Mouse (Mus musculus): ENCODE results near the gene BC048671. TPM values are rescaled to one million over a fixed set of nuclear protein-coding genes. Genes with fewer than 3 reads are reported as not detected.

Gene BC048671
- not detected in 2 replicates for polyA plus RNA-seq (2015; fragmentation: Nextera tagmentation; extraction: Ambion mirVana)

DNA sequence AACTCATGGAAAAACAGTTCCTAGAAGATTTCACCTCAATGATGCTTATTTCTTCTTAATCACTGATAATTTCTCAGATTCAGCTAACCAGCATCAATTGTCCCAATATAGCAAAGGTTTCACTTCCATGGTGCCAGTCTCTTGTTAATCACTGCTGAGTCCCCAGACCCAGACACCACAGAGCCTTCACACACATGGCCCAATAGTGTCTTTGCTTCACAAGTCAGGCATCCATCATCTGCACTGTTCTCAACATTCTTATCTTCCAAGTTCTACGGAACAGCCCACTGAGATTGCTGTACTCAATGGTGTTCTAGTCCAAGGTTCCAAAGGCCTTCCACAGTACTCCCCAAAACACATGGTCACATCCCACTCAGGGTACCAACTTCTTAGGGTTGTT is at the start of gene BC048671:
Gene BC048671 (plus strand): TSS at position 301 of the 400 bp plus-strand sequence.
- ATAC-seq (ENCODE audit: extremely low read depth, insufficient number of reproducible peaks, low FRiP score, low TSS enrichment), result no peak
- H3K4me1 ChIP-seq, result no peaks in the 10 kb centered on the region

DNA sequence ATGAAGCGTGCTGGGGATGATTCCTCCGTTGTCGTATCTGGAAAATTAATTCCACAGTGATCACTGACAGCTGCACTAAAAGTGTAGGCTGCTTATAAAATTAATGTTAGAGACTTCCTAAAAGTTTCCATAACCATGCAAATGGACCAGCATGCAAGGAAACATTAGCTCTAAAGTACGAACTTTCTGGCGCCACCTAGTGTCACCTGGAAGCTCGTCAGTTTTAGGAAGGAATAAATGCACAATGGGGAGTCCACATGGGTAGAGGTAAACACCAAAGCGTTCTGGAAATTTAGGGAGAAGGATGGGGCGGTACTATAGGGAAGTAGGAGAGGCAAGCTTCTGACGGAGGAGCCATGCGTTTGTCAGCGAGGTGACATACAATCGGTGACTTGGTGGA is 12.8 kb upstream of the BC048671 start:
- ATAC-seq (ENCODE audit: extremely low read depth, insufficient number of reproducible peaks, low FRiP score, low TSS enrichment), result no peak

More for the DNA sequence above, at the start of gene BC048671:
- Histone ChIP-seq H3K9ac (no peak within 1 kb of the TSS), H3K27ac (replicated peaks) (no peak within 1 kb of the TSS), H3K36me3 (no peaks in the 10 kb centered on the region), H3K9me3 (no peaks in the 10 kb centered on the region), H3K4me2 (no peak within 1 kb of the TSS), H3K27me3 (replicated peaks) (no peaks in the 10 kb centered on the region), H3K4me3 (no peak within 1 kb of the TSS)
- WGBS, result 77% methylated on average over 1 of the region's 1 CpGs

DNA sequence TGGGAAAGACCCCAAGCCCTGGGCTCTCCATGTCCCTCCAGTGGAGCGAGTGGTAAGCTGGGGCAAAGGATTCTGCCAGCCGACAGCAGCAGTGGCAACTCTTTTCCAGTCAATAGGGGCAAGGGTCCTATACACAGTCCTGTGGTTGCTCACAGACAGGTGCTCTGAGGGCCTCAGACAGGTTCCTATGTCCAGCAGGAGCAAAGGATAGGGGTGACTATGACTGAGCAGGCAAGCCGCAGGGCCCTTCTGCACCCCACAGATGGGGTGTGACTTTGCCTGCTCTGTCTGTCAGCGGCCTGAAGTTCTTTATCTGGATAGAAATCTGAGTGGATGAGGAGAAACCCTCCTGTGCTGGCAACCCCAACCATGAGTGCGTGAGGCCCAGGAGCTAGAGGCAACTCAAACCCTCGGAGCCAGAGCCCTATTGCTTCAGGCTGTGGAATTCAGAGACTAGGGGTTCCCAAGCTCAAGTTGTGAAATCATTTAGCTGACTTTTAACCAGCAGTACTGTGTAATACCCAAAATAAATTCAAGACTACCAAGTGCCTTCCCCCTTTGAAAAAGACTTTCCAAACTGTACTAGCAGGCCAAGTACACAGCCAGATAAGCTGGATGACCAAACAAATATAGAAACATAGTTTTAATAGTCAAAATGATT is 5.4 kb downstream of the BC048671 start:
- Histone ChIP-seq H3K4me3 (no peak overlapping the region), H3K9me3 (peaks cover 8% of the 10 kb centered on the region), H3K9ac (no peak overlapping the region), H3K4me1 (no peaks in the 10 kb centered on the region), H3K27ac (replicated peaks) (no peak overlapping the region), H3K4me2 (no peak overlapping the region), H3K36me3 (no peaks in the 10 kb centered on the region), H3K27me3 (replicated peaks) (peaks cover 13% of the 10 kb centered on the region; the same call in 1 of the 2 replicates)
- no peak for ATAC-seq (ENCODE audit: extremely low read depth, insufficient number of reproducible peaks, low FRiP score, low TSS enrichment)
- 71% methylated on average over 6 of the region's 6 CpGs for WGBS

More for the DNA sequence above, 12.8 kb upstream of the BC048671 start:
- no peak overlapping the region for H3K4me2 ChIP-seq
- H3K4me3 ChIP-seq, result no peak overlapping the region
- H3K9me3 ChIP-seq, result peaks cover 14% of the 10 kb centered on the region
- H3K9ac ChIP-seq, result no peak overlapping the region
- H3K4me1 ChIP-seq, result no peaks in the 10 kb centered on the region
- no peaks in the 10 kb centered on the region for H3K27me3 ChIP-seq (replicated peaks)
- H3K36me3 ChIP-seq, result no peaks in the 10 kb centered on the region
- no peak overlapping the region for H3K27ac ChIP-seq (replicated peaks)
- 46% methylated on average over 12 of the region's 12 CpGs for whole genome bisulfite sequencing

DNA sequence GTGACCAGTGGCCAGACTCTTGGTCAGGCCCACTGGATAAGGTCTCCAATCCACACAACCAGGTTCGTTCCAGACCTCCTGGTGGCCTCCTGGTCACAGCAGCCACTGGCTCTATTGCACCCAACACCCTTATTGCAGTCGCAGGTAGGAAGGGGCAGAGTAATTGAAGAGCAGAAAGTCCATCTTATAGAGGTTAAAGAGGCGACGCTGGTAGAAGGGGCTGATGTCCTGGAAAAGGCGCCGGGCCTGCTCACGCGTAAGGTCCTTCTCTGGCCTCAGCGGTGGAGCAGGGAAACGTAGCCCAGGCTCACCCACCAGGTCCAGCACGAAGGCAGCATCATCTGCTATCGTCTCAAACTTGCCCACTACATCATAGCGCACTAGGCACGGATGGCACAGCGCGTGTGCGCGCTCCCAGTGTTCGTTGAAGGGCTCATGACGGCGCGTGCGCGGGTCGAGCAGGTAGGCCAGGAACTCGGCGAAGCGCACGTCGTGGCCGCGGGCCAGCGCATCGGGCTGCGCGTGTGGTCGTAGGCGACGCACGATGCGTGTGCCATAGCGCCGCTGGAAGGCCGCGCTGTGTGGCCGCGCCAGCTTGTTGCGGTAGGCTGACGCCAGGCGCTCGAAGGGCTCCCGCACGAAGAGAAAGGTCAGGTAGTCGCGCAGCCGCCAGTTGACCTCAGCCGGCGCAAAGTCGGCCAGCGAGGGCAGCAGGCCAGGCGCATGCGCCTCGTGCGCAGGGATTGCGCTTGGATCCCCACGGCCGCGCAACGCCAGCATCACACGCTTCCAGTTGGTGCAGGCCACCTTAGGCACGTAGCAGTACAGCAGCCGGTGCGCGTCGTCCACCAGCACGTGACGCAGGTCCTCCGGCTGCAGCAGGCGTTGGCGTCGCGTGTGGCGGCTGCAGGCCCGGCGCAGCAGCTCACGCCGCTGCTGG is 8.1 kb downstream of the BC048671 start:
- no peak overlapping the region for H3K27ac ChIP-seq (replicated peaks)
- no peak overlapping the region for H3K9ac ChIP-seq
- no peaks in the 10 kb centered on the region for H3K36me3 ChIP-seq
- no peaks in the 10 kb centered on the region for H3K4me1 ChIP-seq
- no peak for ATAC-seq (ENCODE audit: extremely low read depth, insufficient number of reproducible peaks, low FRiP score, low TSS enrichment)
- no peak overlapping the region for H3K4me3 ChIP-seq
- no peak overlapping the region for H3K4me2 ChIP-seq
- H3K9me3 ChIP-seq, result peaks cover 8% of the 10 kb centered on the region
- peaks cover 13% of the 10 kb centered on the region; the same call in 1 of the 2 replicates for H3K27me3 ChIP-seq (replicated peaks)
- WGBS, result 74% methylated on average over 87 of the region's 87 CpGs

DNA sequence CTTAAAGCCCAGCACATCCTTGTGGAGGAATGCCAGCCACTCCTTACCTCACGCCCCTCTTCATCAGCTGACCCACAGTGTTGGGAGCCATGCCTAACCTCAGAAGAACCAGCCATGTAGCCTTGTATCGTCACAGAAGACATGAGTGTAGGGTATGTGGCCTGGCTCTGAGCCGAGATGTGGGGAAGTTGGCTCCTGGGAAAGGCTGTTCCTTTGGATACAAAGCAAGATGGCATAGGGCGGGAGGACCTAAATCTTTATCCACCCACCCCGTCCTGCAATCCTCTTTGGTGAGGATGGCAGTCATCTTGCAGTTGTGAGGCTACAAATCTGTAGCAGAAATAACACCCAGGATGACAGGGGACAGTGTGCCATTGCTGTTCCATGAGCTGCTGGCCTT is 14.9 kb downstream of the BC048671 start:
- H3K9ac ChIP-seq, result no peak overlapping the region
- H3K4me3 ChIP-seq, result no peak overlapping the region
- no peak for ATAC-seq (ENCODE audit: extremely low read depth, insufficient number of reproducible peaks, low FRiP score, low TSS enrichment)
- no peaks in the 10 kb centered on the region for H3K27me3 ChIP-seq (replicated peaks)
- no peaks in the 10 kb centered on the region for H3K9me3 ChIP-seq
- H3K4me1 ChIP-seq, result no peaks in the 10 kb centered on the region
- no peak overlapping the region for H3K4me2 ChIP-seq
- no peak overlapping the region for H3K27ac ChIP-seq (replicated peaks)
- 71% methylated on average over 5 of the region's 5 CpGs for WGBS
- H3K36me3 ChIP-seq, result no peaks in the 10 kb centered on the region

DNA sequence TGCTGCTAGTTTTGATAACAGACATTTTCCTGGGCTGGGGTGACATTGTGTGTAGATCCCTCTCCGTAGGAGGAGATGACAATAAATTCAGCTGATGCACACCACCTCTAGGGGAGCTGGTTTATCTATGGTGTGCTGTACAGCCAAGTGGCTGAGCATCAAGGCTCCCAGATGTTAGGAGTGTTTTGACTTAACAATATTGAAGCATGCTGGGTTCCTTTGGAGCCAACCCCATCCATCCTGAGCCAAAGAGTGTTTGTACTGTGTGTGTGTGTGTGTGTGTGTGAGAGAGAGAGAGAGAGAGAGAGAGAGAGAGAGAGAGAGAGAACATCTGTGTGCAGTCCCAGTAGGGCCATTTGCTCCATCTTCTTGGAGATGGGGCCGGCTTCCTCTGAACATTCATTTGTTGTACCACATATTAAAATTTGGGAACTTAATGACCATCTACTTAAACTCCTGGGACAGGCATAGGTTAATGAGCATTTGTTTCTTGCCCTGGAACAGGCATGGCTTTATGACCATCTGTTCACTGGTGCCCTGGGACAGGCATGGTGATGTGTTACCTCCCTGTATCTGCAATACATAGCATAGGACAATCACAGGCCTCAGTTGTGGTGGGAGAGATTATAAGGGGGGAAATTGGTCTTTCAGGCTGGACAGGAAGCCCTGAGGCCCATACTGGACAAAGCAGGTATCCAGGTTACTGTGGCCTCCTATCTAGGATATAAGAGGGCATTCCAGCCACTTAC is 16.7 kb downstream of the BC048671 start:
- 73% methylated on average over 2 of the region's 2 CpGs for WGBS
- Histone ChIP-seq H3K27me3 (replicated peaks) (no peaks in the 10 kb centered on the region), H3K9me3 (no peaks in the 10 kb centered on the region), H3K9ac (no peak overlapping the region), H3K36me3 (no peaks in the 10 kb centered on the region), H3K4me2 (no peak overlapping the region), H3K27ac (replicated peaks) (no peak overlapping the region), H3K4me1 (no peaks in the 10 kb centered on the region), H3K4me3 (no peak overlapping the region)
- ATAC-seq (ENCODE audit: extremely low read depth, insufficient number of reproducible peaks, low FRiP score, low TSS enrichment), result no peak

DNA sequence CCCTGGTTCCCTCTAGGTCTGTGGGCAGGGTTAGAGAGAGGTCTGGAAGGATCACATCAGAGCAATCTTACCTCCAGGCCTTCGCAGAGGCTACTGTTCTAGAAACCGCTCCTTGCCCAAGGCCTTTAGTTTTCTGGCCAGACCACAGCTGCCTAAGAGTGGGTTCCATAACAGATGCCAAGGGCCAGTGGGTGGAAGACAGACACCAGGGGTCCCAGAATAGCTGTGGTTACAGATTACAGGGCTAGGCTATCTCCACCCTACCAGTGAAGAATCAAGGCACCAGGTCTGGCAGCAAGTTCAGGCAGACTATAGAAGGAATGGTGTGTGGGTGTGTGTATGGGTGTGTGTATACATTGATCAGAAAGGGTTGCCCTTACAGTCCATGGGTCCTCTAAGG is 18.0 kb downstream of the BC048671 start:
- Histone ChIP-seq H3K9me3 (no peaks in the 10 kb centered on the region), H3K27me3 (replicated peaks) (peaks cover 7% of the 10 kb centered on the region; the same call in 1 of the 2 replicates), H3K4me2 (no peak overlapping the region), H3K36me3 (no peaks in the 10 kb centered on the region), H3K9ac (no peak overlapping the region), H3K4me3 (no peak overlapping the region), H3K27ac (replicated peaks) (no peak overlapping the region), H3K4me1 (no peaks in the 10 kb centered on the region)
- WGBS, result 81% methylated on average over 2 of the region's 2 CpGs
- no peak for ATAC-seq (ENCODE audit: extremely low read depth, insufficient number of reproducible peaks, low FRiP score, low TSS enrichment)

DNA sequence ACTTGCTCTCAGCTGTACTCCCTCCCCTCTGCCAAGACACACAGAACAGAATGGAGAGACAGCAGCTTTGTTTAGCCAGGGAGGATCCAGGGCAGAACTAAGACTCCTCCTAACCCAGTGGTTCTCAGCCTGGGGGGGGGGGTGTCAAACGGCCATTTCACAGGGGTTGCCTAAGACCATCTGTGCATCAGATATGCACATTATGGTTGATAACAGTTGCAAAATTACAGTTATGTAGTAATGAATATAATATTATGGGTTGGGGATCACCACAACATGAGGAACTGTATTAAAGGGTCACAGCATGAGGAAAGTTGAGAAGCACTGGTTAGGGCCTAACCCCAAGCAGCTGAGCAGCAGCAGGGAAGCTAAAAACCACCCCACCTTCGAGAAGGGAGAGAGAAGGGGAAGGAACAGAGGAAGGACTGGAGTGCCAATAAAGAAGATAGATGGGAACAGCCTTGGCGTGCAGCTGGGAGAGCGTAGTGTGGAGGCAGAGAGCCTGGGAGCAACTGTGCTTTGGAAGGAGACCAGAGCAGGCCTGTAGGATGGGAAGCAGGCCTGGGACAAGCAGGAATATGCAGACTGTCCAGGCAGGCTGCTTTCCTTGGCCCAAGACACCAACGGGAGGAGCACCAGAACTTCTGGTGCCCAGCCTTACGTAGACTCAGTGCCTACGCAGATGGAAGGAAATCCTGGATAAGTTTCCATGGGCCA is 18.6 kb downstream of the BC048671 start:
- Histone ChIP-seq H3K27ac (replicated peaks) (no peak overlapping the region), H3K4me2 (no peak overlapping the region), H3K4me3 (no peak overlapping the region), H3K9ac (no peak overlapping the region), H3K27me3 (replicated peaks) (peaks cover 13% of the 10 kb centered on the region), H3K36me3 (no peaks in the 10 kb centered on the region), H3K4me1 (no peaks in the 10 kb centered on the region), H3K9me3 (no peaks in the 10 kb centered on the region)
- ATAC-seq (ENCODE audit: extremely low read depth, insufficient number of reproducible peaks, low FRiP score, low TSS enrichment), result no peak
- WGBS, result 74% methylated on average over 7 of the region's 7 CpGs

DNA sequence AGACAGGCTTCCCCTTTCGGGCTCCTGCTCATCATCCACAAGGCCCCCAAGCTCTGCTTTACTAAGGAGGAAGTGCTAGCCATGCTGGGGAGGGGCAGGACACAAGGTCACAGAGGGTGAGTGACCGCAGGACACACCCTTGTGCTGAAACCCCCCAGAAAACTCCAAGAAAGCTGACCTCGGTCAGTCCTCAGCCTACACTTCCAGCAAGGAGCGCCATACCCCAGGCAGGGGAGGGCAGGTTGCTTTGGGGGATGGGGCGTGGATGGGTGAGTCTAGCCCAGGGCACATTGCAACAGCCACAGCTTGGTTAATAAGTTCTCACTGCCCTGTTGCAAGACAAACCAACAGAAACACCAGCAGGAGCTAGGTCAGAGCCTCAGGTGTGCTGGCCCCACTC is 19.4 kb downstream of the BC048671 start:
- Histone ChIP-seq H3K27ac (replicated peaks) (no peak overlapping the region), H3K9ac (no peak overlapping the region), H3K4me3 (no peak overlapping the region), H3K9me3 (no peaks in the 10 kb centered on the region), H3K36me3 (no peaks in the 10 kb centered on the region), H3K4me2 (no peak overlapping the region), H3K27me3 (replicated peaks) (peaks cover 21% of the 10 kb centered on the region), H3K4me1 (no peaks in the 10 kb centered on the region)
- 62% methylated on average over 5 of the region's 5 CpGs for WGBS
- ATAC-seq (ENCODE audit: extremely low read depth, insufficient number of reproducible peaks, low FRiP score, low TSS enrichment), result no peak

DNA sequence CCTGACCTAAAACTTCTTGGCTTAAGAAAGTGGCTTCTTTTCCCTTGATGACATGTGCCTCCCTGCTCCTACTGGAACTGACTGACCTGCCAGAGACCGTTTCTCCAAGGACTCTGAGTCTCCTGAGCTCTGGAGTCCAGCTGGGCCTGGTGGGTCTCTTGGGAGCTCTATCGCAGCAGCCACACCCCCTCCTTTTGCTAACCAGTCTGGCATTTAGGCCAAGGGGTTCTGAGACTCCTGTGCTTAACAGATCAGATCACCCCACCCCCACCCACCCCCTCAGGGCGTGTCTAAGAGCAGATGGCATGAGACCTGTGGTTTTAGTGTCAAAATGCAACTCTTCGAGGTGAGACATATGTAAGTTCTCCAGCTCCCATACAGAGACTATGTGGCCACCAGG is 20.8 kb downstream of the BC048671 start:
- Histone ChIP-seq H3K27me3 (replicated peaks) (peaks cover 35% of the 10 kb centered on the region), H3K4me1 (no peaks in the 10 kb centered on the region), H3K27ac (replicated peaks) (no peak overlapping the region), H3K4me2 (no peak overlapping the region), H3K36me3 (no peaks in the 10 kb centered on the region), H3K4me3 (no peak overlapping the region), H3K9me3 (no peaks in the 10 kb centered on the region), H3K9ac (no peak overlapping the region)
- 36% methylated on average over 4 of the region's 4 CpGs for WGBS
- ATAC-seq (ENCODE audit: extremely low read depth, insufficient number of reproducible peaks, low FRiP score, low TSS enrichment), result no peak

DNA sequence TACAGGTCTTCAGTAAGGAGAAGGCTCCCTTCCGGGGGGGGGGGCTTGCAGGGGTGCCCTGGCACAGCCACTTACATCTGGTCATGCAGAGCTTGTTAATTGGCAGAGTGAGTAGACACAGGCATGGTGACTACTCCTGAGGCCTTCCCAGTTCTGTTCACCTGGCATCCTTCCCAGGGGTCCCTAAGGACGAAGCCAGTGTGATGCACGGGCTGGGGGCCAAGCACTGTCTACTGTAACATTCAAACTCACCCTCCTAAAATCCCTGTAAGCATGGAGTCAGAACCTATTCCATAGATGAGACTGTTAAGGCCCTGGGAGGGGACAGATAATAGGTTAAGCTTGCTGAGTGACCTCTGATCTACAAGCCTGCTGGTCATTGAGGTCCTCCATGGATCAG is 23.0 kb downstream of the BC048671 start:
- 62% methylated on average over 3 of the region's 3 CpGs for WGBS
- peaks cover 46% of the 10 kb centered on the region for H3K27me3 ChIP-seq (replicated peaks)
- no peaks in the 10 kb centered on the region for H3K36me3 ChIP-seq
- H3K27ac ChIP-seq (replicated peaks), result no peak overlapping the region
- no peak overlapping the region for H3K4me3 ChIP-seq
- no peak overlapping the region for H3K4me2 ChIP-seq
- H3K4me1 ChIP-seq, result no peaks in the 10 kb centered on the region
- no peak for ATAC-seq (ENCODE audit: extremely low read depth, insufficient number of reproducible peaks, low FRiP score, low TSS enrichment)
- no peaks in the 10 kb centered on the region for H3K9me3 ChIP-seq
- H3K9ac ChIP-seq, result no peak overlapping the region

All from heart, embryonic 13.5 days (tissue).